Mouse (Mus musculus): ENCODE measurements around the gene Lrrfip1. TPM values are rescaled to one million over a fixed set of nuclear protein-coding genes. Genes with fewer than 3 reads are reported as not detected.
A peak's percentile ranks its signal among the peaks of the same experiment; 100 is the strongest.

Lrrfip1 gene
- total RNA-seq, 1 experiment from 2014 or later: 166 TPM

GRCm38 (mm10) chr1:91021304-91021703 lies 22.8 kb downstream of the Lrrfip1 start:
- ATAC-seq (replicated peaks; ENCODE audit: low read depth, poor library complexity, severe bottlenecking): no peak

- ATAC-seq (replicated peaks; ENCODE audit: low read depth, poor library complexity, severe bottlenecking): no peak
Measured at GRCm38 (mm10) chr1:91022157-91022895, 23.8 kb downstream of the Lrrfip1 start.

- no peak for ATAC-seq (replicated peaks; ENCODE audit: low read depth, poor library complexity, severe bottlenecking)
Measured at GRCm38 (mm10) chr1:91023230-91023629, 24.7 kb downstream of the Lrrfip1 start.

GRCm38 (mm10) chr1:91023960-91024359 lies 25.4 kb downstream of the Lrrfip1 start:
- peak; percentile 86 for ATAC-seq (replicated peaks; ENCODE audit: low read depth, poor library complexity, severe bottlenecking)

- ATAC-seq (replicated peaks; ENCODE audit: low read depth, poor library complexity, severe bottlenecking): no peak
Measured at GRCm38 (mm10) chr1:91024464-91024863, 25.9 kb downstream of the Lrrfip1 start.

GRCm38 (mm10) chr1:91026945-91027344 lies 28.4 kb downstream of the Lrrfip1 start:
- no peak for ATAC-seq (replicated peaks; ENCODE audit: low read depth, poor library complexity, severe bottlenecking)

GRCm38 (mm10) chr1:91030383-91030782 lies 31.8 kb downstream of the Lrrfip1 start:
- no peak for ATAC-seq (replicated peaks; ENCODE audit: low read depth, poor library complexity, severe bottlenecking)

GRCm38 (mm10) chr1:91031547-91031946 lies 33.0 kb downstream of the Lrrfip1 start:
- no peak for ATAC-seq (replicated peaks; ENCODE audit: low read depth, poor library complexity, severe bottlenecking)

GRCm38 (mm10) chr1:91032393-91032971 lies 33.9 kb downstream of the Lrrfip1 start:
- ATAC-seq (replicated peaks; ENCODE audit: low read depth, poor library complexity, severe bottlenecking): no peak

- peak; percentile 75 for ATAC-seq (replicated peaks; ENCODE audit: low read depth, poor library complexity, severe bottlenecking)
Measured at GRCm38 (mm10) chr1:91034547-91034946, 36.0 kb downstream of the Lrrfip1 start.

- no peak for ATAC-seq (replicated peaks; ENCODE audit: low read depth, poor library complexity, severe bottlenecking)
Measured at GRCm38 (mm10) chr1:91035266-91035665, 36.7 kb downstream of the Lrrfip1 start.

- peak; percentile 24; the same call in 1 of the 2 replicates for ATAC-seq (replicated peaks; ENCODE audit: low read depth, poor library complexity, severe bottlenecking)
Measured at GRCm38 (mm10) chr1:91037213-91037612, 38.7 kb downstream of the Lrrfip1 start.

- peak; percentile 30; the same call in 1 of the 2 replicates for ATAC-seq (replicated peaks; ENCODE audit: low read depth, poor library complexity, severe bottlenecking)
Measured at GRCm38 (mm10) chr1:91038010-91038409, 39.5 kb downstream of the Lrrfip1 start.

- no peak for ATAC-seq (replicated peaks; ENCODE audit: low read depth, poor library complexity, severe bottlenecking)
Measured at GRCm38 (mm10) chr1:91038531-91038930, 40.0 kb downstream of the Lrrfip1 start.

- peak; percentile 56 for ATAC-seq (replicated peaks; ENCODE audit: low read depth, poor library complexity, severe bottlenecking)
Measured at GRCm38 (mm10) chr1:91041605-91042004, 43.1 kb downstream of the Lrrfip1 start.

- ATAC-seq (replicated peaks; ENCODE audit: low read depth, poor library complexity, severe bottlenecking): no peak
Measured at GRCm38 (mm10) chr1:91043191-91043590, 44.7 kb downstream of the Lrrfip1 start.

- ATAC-seq (replicated peaks; ENCODE audit: low read depth, poor library complexity, severe bottlenecking): no peak
Measured at GRCm38 (mm10) chr1:91044176-91044575, 45.6 kb downstream of the Lrrfip1 start.

GRCm38 (mm10) chr1:91044648-91045047 lies 46.1 kb downstream of the Lrrfip1 start:
- ATAC-seq (replicated peaks; ENCODE audit: low read depth, poor library complexity, severe bottlenecking): no peak

- ATAC-seq (replicated peaks; ENCODE audit: low read depth, poor library complexity, severe bottlenecking): peak; percentile 24; the same call in 1 of the 2 replicates
Measured at GRCm38 (mm10) chr1:91046237-91046636, 47.7 kb downstream of the Lrrfip1 start.

GRCm38 (mm10) chr1:91049296-91049695 lies 50.8 kb downstream of the Lrrfip1 start:
- ATAC-seq (replicated peaks; ENCODE audit: low read depth, poor library complexity, severe bottlenecking): peak; percentile 36

- no peak for ATAC-seq (replicated peaks; ENCODE audit: low read depth, poor library complexity, severe bottlenecking)
Measured at GRCm38 (mm10) chr1:91051461-91052094, 53.0 kb downstream of the Lrrfip1 start.

Data from common myeloid progenitor, adult 5-6 weeks (primary cell).